Mouse (Mus musculus): Measurements from ENCODE around the gene Frmd6. TPM values are rescaled to one million over a fixed set of nuclear protein-coding genes. Genes with fewer than 3 reads are reported as not detected.
A peak's percentile ranks its signal among the peaks of the same experiment; 100 is the strongest.

The Frmd6 gene
- polyA plus RNA-seq, 2 experiments = 1.9 to 2.6 TPM

DNA sequence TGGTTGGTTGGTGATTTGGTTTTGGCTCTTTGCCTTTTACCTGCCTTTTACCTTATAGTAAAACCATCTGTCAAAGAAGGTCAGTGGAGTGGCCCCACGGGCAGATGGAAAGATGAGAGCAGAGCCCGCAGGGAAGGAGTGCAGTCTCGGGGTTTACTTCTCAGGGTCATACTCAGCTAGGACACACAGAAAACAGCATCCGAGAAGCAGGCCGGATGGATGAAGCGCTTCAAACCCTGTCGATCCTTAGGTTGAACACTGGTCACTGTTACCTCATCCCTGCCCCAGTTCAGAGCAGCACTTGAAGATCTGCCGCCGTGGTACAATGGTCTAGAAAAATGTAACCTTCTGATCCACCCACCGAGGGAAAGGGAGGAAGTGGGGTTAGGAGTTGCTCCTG is 79.2 kb downstream of the Frmd6 start:
- no peak overlapping the region for H3K4me2 ChIP-seq (ENCODE audit: low read depth)
- H3K27ac ChIP-seq = no peak overlapping the region
- no peak overlapping the region for H3K4me3 ChIP-seq (ENCODE audit: insufficient read depth in 1 of 2, low read depth in 2 of 2, low read length in 2 of 2)
- H3K9ac ChIP-seq (replicated peaks) = no peak overlapping the region
- 71% methylated on average over 10 of the region's 10 CpGs for WGBS (ENCODE audit: insufficient replicate concordance)
- H3K36me3 ChIP-seq (replicated peaks; ENCODE audit: control insufficient read depth, insufficient read depth, low read depth) = no peaks in the 10 kb centered on the region
- H3K27me3 ChIP-seq (ENCODE audit: control insufficient read depth, insufficient read depth, low read length) = no peaks in the 10 kb centered on the region
- no peak for DNase-seq (ENCODE audit: low read depth in 3 of 3, low spot score in 3 of 3)
- H3K9me3 ChIP-seq (ENCODE audit: control insufficient read depth, low read length) = no peaks in the 10 kb centered on the region
- no peak for ATAC-seq (ENCODE audit: insufficient read depth)
- TF ChIP-seq EP300 (IDR thresholded peaks at IDR 0.05; ENCODE audit: low read depth) = no peak
- H3K4me1 ChIP-seq (replicated peaks; ENCODE audit: control insufficient read depth in 2 of 2, insufficient read depth in 2 of 2, low read length in 1 of 2) = no peaks in the 10 kb centered on the region

DNA sequence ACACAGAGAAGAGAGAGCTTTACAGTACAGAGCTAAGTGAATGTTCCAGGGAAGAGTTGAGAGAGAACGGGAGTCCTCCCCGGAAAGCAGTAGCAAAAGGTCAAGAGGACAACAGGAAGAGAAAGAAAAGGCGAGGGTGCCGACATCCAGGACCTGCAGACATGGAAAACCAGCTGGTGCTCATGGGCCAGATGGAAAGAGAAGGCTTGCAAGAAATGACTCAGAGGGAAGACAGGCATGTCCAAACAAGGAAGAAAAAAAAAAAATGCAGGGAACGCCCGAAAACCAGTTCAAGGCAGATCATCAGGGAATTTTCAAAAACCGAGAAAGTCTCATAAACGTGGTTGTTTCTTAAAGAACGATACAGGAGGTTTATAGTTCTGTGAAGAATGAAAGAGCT is 81.6 kb downstream of the Frmd6 start:
- Histone ChIP-seq H3K36me3 (replicated peaks; ENCODE audit: control insufficient read depth, insufficient read depth, low read depth) (no peaks in the 10 kb centered on the region), H3K27ac (no peak overlapping the region), H3K27me3 (ENCODE audit: control insufficient read depth, insufficient read depth, low read length) (no peaks in the 10 kb centered on the region), H3K4me2 (ENCODE audit: low read depth) (no peak overlapping the region), H3K9me3 (ENCODE audit: control insufficient read depth, low read length) (no peaks in the 10 kb centered on the region), H3K4me1 (replicated peaks; ENCODE audit: control insufficient read depth in 2 of 2, insufficient read depth in 2 of 2, low read length in 1 of 2) (0 out of 4 replicates have a peak, but pooled peaks cover 0 to 2% of the 10 kb centered on the region in 2 experiments), H3K9ac (replicated peaks) (no peak overlapping the region), H3K4me3 (ENCODE audit: insufficient read depth in 1 of 2, low read depth in 2 of 2, low read length in 2 of 2) (no peak overlapping the region)
- ATAC-seq (ENCODE audit: insufficient read depth) (no peak), DNase-seq (ENCODE audit: low read depth in 3 of 3, low spot score in 3 of 3) (no peak)
- WGBS (ENCODE audit: insufficient replicate concordance) = 66% methylated on average over 9 of the region's 9 CpGs
- no peak for TF ChIP-seq CTCF (IDR thresholded peaks at IDR 0.05; ENCODE audit: low read depth)
- no peak for TF ChIP-seq EP300 (IDR thresholded peaks at IDR 0.05; ENCODE audit: low read depth)

DNA sequence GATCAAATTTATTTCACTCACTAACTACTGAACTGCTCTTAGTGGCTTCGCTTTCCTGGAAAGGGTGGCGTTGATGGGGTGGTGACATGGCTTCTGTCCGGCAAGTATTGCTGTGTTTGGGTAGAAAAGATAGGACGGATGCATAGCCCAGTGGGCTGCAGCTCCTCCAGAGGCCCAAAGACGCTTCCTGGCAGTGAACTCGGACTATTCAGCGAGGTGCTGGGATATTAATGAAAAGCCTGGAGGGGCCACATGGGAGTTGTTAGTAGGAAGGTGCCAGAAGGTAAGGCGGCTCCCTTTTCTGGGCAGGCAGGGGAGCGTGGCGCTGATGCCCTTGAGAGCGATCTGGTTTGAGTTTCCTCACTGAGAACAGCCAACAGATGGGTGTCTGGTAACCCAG is 82.3 kb downstream of the Frmd6 start:
- H3K4me1 ChIP-seq (replicated peaks; ENCODE audit: control insufficient read depth in 2 of 2, insufficient read depth in 2 of 2, low read length in 1 of 2) = 0 out of 4 replicates have a peak, but pooled peaks cover 0 to 2% of the 10 kb centered on the region in 2 experiments
- H3K27ac ChIP-seq = no peak overlapping the region

DNA sequence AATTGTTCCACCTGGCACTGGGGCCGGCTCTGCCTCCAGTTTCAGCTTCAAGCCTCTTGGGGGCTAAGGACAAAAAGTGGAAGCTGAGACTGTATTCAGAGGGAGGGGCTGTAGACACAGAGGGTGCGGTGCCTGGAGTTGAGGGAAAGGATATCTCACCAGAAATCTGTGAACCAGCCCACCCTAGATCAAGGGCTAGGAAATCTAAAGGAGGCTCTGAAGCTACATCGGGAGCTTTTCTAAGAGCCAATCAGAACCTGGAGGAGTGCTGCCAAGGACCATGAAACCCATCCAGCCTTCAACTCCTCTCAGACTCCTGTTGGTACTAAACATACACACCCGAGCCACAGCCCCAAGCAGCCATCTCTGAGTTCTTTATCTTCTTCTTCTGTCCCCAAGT is 82.8 kb downstream of the Frmd6 start:
- Histone ChIP-seq H3K9ac (replicated peaks) (no peak overlapping the region), H3K9me3 (ENCODE audit: control insufficient read depth, low read length) (no peaks in the 10 kb centered on the region), H3K36me3 (replicated peaks; ENCODE audit: control insufficient read depth, insufficient read depth, low read depth) (no peaks in the 10 kb centered on the region), H3K27me3 (ENCODE audit: control insufficient read depth, insufficient read depth, low read length) (no peaks in the 10 kb centered on the region), H3K4me2 (ENCODE audit: low read depth) (no peak overlapping the region), H3K27ac (no peak overlapping the region), H3K4me1 (replicated peaks; ENCODE audit: control insufficient read depth in 2 of 2, insufficient read depth in 2 of 2, low read length in 1 of 2) (0 out of 4 replicates have a peak, but pooled peaks cover 0 to 2% of the 10 kb centered on the region in 2 experiments), H3K4me3 (ENCODE audit: insufficient read depth in 1 of 2, low read depth in 2 of 2, low read length in 2 of 2) (no peak overlapping the region)
- WGBS (ENCODE audit: insufficient replicate concordance) = 65% methylated on average over 4 of the region's 4 CpGs
- ATAC-seq (ENCODE audit: insufficient read depth) (no peak), DNase-seq (ENCODE audit: low read depth in 3 of 3, low spot score in 3 of 3) (no peak)
- TF ChIP-seq CTCF (IDR thresholded peaks at IDR 0.05; ENCODE audit: low read depth) (no peak), EP300 (IDR thresholded peaks at IDR 0.05; ENCODE audit: low read depth) (no peak)

More for the DNA sequence above, 82.3 kb downstream of the Frmd6 start:
- no peak for ATAC-seq (ENCODE audit: insufficient read depth)
- no peak overlapping the region for H3K4me2 ChIP-seq (ENCODE audit: low read depth)
- WGBS (ENCODE audit: insufficient replicate concordance) = 72% methylated on average over 11 of the region's 11 CpGs
- no peak for DNase-seq (ENCODE audit: low read depth in 3 of 3, low spot score in 3 of 3)
- H3K9ac ChIP-seq (replicated peaks) = no peak overlapping the region
- H3K27me3 ChIP-seq (ENCODE audit: control insufficient read depth, insufficient read depth, low read length) = no peaks in the 10 kb centered on the region
- no peak overlapping the region for H3K4me3 ChIP-seq (ENCODE audit: insufficient read depth in 1 of 2, low read depth in 2 of 2, low read length in 2 of 2)
- no peak for TF ChIP-seq EP300 (IDR thresholded peaks at IDR 0.05; ENCODE audit: low read depth)
- TF ChIP-seq CTCF (IDR thresholded peaks at IDR 0.05; ENCODE audit: low read depth) = no peak
- no peaks in the 10 kb centered on the region for H3K36me3 ChIP-seq (replicated peaks; ENCODE audit: control insufficient read depth, insufficient read depth, low read depth)
- H3K9me3 ChIP-seq (ENCODE audit: control insufficient read depth, low read length) = no peaks in the 10 kb centered on the region

DNA sequence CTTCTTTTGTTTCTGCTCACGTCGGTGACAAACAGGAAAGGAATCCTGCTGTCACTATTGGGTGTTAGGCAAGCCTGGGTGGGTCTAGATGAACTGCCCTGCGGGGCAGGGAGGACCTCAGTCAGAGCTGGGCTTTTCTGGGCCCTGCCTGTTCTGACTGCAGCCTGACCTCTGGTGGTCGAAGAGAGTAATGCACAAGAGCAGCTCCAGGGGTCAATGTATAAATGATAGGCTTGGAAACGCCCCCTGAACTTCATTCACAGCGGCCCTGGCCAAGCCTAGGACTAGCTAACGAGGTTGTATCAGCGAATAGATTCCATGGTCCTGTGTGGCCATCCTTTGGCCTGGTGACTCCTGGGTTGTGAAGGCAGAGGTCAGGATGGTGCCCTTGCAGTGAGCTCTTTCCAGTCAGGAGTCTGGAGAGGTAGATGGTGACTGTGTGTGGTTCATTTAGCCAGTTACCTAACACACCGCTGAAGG is 85.0 kb downstream of the Frmd6 start:
- Histone ChIP-seq H3K9me3 (ENCODE audit: control insufficient read depth, low read length) (no peaks in the 10 kb centered on the region), H3K4me1 (replicated peaks; ENCODE audit: control insufficient read depth in 2 of 2, insufficient read depth in 2 of 2, low read length in 1 of 2) (0 out of 4 replicates have a peak, but pooled peaks cover 0 to 2% of the 10 kb centered on the region in 2 experiments), H3K9ac (replicated peaks) (no peak overlapping the region), H3K4me2 (ENCODE audit: low read depth) (no peak overlapping the region), H3K4me3 (ENCODE audit: insufficient read depth in 1 of 2, low read depth in 2 of 2, low read length in 2 of 2) (no peak overlapping the region), H3K27ac (no peak overlapping the region), H3K27me3 (ENCODE audit: control insufficient read depth, insufficient read depth, low read length) (no peaks in the 10 kb centered on the region), H3K36me3 (replicated peaks; ENCODE audit: control insufficient read depth, insufficient read depth, low read depth) (no peaks in the 10 kb centered on the region)
- DNase-seq (ENCODE audit: low read depth in 3 of 3, low spot score in 3 of 3) (peak; percentile 37 to 46 (median 39)), ATAC-seq (ENCODE audit: insufficient read depth) (no peak)
- TF ChIP-seq EP300 (IDR thresholded peaks at IDR 0.05; ENCODE audit: low read depth) (no peak), CTCF (IDR thresholded peaks at IDR 0.05; ENCODE audit: low read depth) (peak; percentile 91)
- 8% methylated on average over 9 of the region's 9 CpGs for WGBS (ENCODE audit: insufficient replicate concordance)
